Mouse (Mus musculus) bone marrow, adult 2 months (tissue): Measurements from ENCODE around the gene Dapk2.

ENCODE experiments used
- CTCF ChIP-seq: fragments of 200-500 bp; IDR thresholded peaks from 2 replicates; pipeline ENCODE4 v1.5.1; 2011; ENCODE audit warnings: low read length, control low read depth; ENCODE audit not compliant: control insufficient read depth, insufficient read depth
- POLR2A ChIP-seq: fragments of 200-500 bp; IDR thresholded peaks from 2 replicates; pipeline ENCODE4 v1.6.1; 2011; ENCODE audit warnings: low read depth, mild to moderate bottlenecking, control low read depth, low read length, borderline replicate concordance; ENCODE audit not compliant: control insufficient read depth

GRCm38 (mm10) chr9:66199657-66200410 lies 41.8 kb downstream of the Dapk2 start:
- TF ChIP-seq CTCF (no peak), POLR2A (no peak)
